Mouse (Mus musculus) liver, embryonic 13.5 days (tissue): ENCODE data around the gene Cpe. TPM values are rescaled to one million over a fixed set of nuclear protein-coding genes. Genes with fewer than 3 reads are reported as not detected.

ENCODE experiments used
- ATAC-seq: fragments of 200-750 bp; cut with Nextera tagmentation; 2 replicates; pipeline ENCODE4 v1.8.0; 2017; ENCODE audit warnings: low read depth, mild to moderate bottlenecking, moderate number of reproducible peaks, moderate library complexity
- DNase-seq: peaks from one replicate; pipeline ENCODE4 v3.0.0; 2022
- H3K27ac ChIP-seq: fragments of 300-500 bp; sonication (generic); 2 replicates; pipeline ENCODE4 v1.5.1; 2015; ENCODE audit warnings: moderate library complexity, mild to moderate bottlenecking, inconsistent platforms
- H3K27me3 ChIP-seq: fragments of 300-500 bp; sonication (generic); 2 replicates; pipeline ENCODE4 v1.6.1; 2015; ENCODE audit warnings: mild to moderate bottlenecking, inconsistent platforms
- H3K36me3 ChIP-seq: fragments of 300-500 bp; sonication (generic); 2 replicates; pipeline ENCODE4 v1.6.1; 2015; ENCODE audit warnings: mild to moderate bottlenecking, inconsistent platforms
- H3K4me1 ChIP-seq: fragments of 300-500 bp; sonication (generic); replicated peaks from 2 replicates; pipeline ENCODE4 v1.6.1; 2015; ENCODE audit warnings: inconsistent platforms
- H3K4me2 ChIP-seq: fragments of 300-500 bp; sonication (generic); 2 replicates; pipeline ENCODE4 v1.6.1; 2015; ENCODE audit warnings: inconsistent platforms, mild to moderate bottlenecking, moderate library complexity
- H3K4me3 ChIP-seq: fragments of 300-500 bp; sonication (generic); replicated peaks from 2 replicates; pipeline ENCODE4 v1.5.1; 2015; ENCODE audit warnings: mild to moderate bottlenecking, inconsistent platforms
- H3K9ac ChIP-seq: fragments of 300-500 bp; sonication (generic); 2 replicates; pipeline ENCODE4 v1.6.1; 2015; ENCODE audit warnings: mild to moderate bottlenecking, inconsistent platforms
- H3K9me3 ChIP-seq: fragments of 300-500 bp; sonication (generic); replicated peaks from 2 replicates; pipeline ENCODE4 v1.6.1; 2016; ENCODE audit warnings: inconsistent platforms
- WGBS: fragments of 180-500 bp; shearing (Covaris S2); methylation state at CpG from one replicate; pipeline ENCODE4 v1.1.7; 2015; ENCODE audit not compliant: insufficient replicate concordance; 5-methylcytosine and 5-hydroxymethylcytosine counted together
- polyA plus RNA-seq: library from polyadenylated mRNA; unstranded; fragments of >200 nt; fragmentation: Nextera tagmentation; extraction: Ambion mirVana; gene quantifications from 2 replicates; pipeline ENCODE4 v1.2.1, GENCODE M21; 2015

Cpe gene
- polyA plus RNA-seq, 1 experiment from 2014 or later: 5.0 TPM

GRCm38 (mm10) chr8:64712499-64712898, 19.6 kb upstream of the Cpe start:
- no peak overlapping the region for H3K4me3 ChIP-seq
- H3K4me2 ChIP-seq: no peak overlapping the region
- ATAC-seq (no peak), DNase-seq (no peak)
- H3K36me3 ChIP-seq: peaks cover 8% of the 10 kb centered on the region
- H3K9ac ChIP-seq: no peak overlapping the region
- H3K9me3 ChIP-seq: no peaks in the 10 kb centered on the region
- H3K27me3 ChIP-seq: no peaks in the 10 kb centered on the region
- 0 out of 2 replicates have a peak, but pooled peaks cover 2% of the 10 kb centered on the region for H3K4me1 ChIP-seq
- no peak overlapping the region for H3K27ac ChIP-seq
- WGBS: 73% methylated on average over 7 of the region's 7 CpGs

DNA sequence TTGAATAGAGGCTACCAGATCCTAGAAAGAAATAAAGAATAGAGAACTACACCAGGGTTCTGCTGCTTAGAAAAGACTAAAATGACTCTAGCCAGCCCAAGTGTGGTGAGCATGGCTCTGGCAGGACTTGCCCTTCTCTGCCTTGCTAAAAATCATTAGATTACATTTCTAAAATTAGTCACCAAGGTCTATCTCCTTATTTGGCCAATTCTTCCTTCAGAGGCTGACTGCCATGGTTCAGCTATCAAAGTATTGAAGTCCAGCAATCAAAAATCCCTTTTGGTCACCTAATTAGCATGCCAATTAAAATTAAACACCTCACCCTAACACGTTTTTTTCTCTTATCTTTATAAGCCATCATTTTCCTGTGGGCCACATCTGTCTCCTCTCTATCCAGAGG, 18.7 kb upstream of the Cpe start:
- no peak for ATAC-seq
- no peak overlapping the region for H3K4me3 ChIP-seq

DNA sequence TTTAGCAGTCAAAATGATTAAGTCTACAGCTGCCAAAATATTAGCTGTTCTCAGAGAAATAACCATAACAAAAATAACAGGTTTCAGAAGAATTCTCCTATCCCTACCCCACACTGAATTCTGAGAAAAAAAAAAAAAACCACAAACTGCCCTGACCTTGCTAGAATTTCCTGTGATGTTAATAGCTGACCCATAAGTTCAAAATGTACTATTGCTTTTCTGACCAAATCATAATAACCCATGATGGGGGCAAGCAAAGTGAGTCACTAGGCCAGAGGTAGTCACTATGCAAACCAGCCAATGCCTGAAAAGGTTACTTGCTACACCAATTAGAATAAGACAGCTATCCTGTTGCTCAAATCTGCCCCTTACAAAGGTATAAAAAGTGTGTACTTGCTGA, 14.6 kb upstream of the Cpe start:
- no peak for ATAC-seq
- H3K4me3 ChIP-seq: no peak overlapping the region
- H3K27ac ChIP-seq: no peak overlapping the region
- H3K4me1 ChIP-seq: 0 out of 2 replicates have a peak, but pooled peaks cover 2% of the 10 kb centered on the region
- H3K4me2 ChIP-seq: no peak overlapping the region
- no peaks in the 10 kb centered on the region for H3K9me3 ChIP-seq
- no peaks in the 10 kb centered on the region for H3K36me3 ChIP-seq
- H3K9ac ChIP-seq: no peak overlapping the region
- H3K27me3 ChIP-seq: no peaks in the 10 kb centered on the region
- DNase-seq: no peak

More for the DNA sequence above, 18.7 kb upstream of the Cpe start:
- H3K4me1 ChIP-seq: 0 out of 2 replicates have a peak, but pooled peaks cover 2% of the 10 kb centered on the region
- H3K27me3 ChIP-seq: no peaks in the 10 kb centered on the region
- H3K9me3 ChIP-seq: no peaks in the 10 kb centered on the region
- H3K27ac ChIP-seq: no peak overlapping the region
- no peak overlapping the region for H3K9ac ChIP-seq
- no peak for DNase-seq
- peaks cover 2% of the 10 kb centered on the region for H3K36me3 ChIP-seq
- no peak overlapping the region for H3K4me2 ChIP-seq
- 14% methylated on average over 1 of the region's 1 CpGs for WGBS

GRCm38 (mm10) chr8:64703191-64703590, 10.3 kb upstream of the Cpe start:
- ATAC-seq: no peak
- Histone ChIP-seq H3K4me1 (no peaks in the 10 kb centered on the region), H3K9me3 (no peaks in the 10 kb centered on the region), H3K27ac (no peak overlapping the region), H3K36me3 (no peaks in the 10 kb centered on the region), H3K9ac (no peak overlapping the region), H3K27me3 (no peaks in the 10 kb centered on the region), H3K4me3 (no peak overlapping the region), H3K4me2 (no peak overlapping the region)
- DNase-seq: no peak
- 53% methylated on average over 1 of the region's 1 CpGs for WGBS

DNA sequence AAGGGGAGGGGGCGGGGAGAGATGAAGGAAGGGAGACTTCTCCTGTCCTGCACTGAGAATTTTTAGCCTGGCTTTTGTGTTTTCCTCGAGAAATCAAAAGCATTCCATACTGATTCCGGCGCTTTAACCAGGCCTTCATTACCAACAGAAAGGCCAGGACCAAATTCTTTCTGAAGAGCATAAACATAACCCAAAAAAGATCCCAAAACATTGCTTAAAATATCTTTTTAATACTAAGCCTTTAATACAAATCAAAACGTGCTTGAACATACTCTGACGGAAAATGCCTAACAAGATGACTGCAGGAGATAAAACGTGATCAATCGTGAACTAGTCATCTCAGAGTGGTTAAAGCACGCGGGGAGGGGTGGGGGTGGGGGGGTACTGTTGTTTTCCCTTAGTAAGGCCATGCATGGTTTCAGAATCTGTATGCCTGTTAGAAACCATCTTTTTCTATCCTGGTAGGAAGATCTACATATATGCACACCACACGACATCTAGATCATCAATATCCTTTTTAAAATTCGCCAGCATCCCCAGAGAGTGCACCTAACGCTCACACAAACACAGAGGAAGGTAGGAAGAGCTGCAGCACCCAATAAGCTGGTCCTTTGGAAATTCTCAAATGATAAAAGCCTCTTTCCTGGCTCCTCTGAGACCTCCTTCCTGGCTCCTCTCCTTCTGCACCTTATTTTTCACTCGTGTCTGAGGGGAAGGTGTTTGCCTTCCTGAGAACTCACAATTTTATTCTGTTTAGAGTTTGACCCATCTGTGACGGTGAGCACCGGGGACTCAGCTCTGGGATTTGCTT, 1.1 kb downstream of the Cpe start:
- H3K9ac ChIP-seq: no peak overlapping the region
- H3K9me3 ChIP-seq: no peaks in the 10 kb centered on the region
- WGBS: 12% methylated on average over 16 of the region's 16 CpGs
- peaks cover 33% of the 10 kb centered on the region for H3K27me3 ChIP-seq
- no peaks in the 10 kb centered on the region for H3K36me3 ChIP-seq
- ATAC-seq (no peak), DNase-seq (no peak)
- no peak overlapping the region for H3K27ac ChIP-seq
- H3K4me2 ChIP-seq: peak overlapping the region; percentile 63
- peak overlapping the region; percentile 43 for H3K4me3 ChIP-seq
- no peaks in the 10 kb centered on the region for H3K4me1 ChIP-seq

DNA sequence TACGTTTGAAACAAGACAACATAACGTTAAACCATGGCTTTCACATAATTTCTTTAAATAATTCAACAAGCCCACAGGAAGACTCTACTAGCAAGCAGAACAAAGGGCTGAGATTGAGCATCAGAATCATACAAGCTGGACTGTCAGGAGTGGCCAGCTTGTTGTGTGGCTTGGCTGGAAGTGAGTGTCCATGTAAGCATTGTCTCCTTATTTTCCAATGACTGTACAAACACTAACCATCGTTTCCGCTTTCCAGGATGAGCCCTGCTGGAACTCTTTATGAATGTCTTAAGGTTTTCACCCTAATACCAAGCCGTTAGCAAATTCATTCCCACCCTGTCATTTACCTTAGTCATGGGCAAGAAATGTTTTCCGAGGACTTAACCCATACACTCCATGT, 2.0 kb downstream of the Cpe start:
- no peak overlapping the region for H3K27ac ChIP-seq

DNA sequence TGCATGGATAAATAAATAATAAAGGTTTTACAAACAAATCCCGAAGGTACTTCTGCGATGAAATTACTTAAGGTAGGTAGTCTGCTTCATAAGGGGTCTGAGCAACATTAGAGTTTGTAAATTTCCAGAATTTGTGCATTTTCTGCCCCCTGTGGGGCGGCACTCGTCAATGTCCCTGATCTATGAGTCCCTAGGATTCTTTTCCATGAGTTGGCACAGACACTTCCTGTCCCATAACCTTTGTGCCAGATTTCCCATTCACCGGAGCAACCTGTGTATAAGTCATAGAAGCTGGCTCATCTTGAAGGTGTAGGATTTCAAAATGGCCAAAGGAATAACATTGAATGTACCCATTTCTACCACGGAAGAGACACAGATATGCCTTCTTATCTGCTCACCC, 2.5 kb downstream of the Cpe start:
- Histone ChIP-seq H3K4me1 (no peaks in the 10 kb centered on the region), H3K9ac (no peak overlapping the region), H3K9me3 (no peaks in the 10 kb centered on the region), H3K27me3 (peaks cover 33% of the 10 kb centered on the region), H3K27ac (no peak overlapping the region), H3K4me2 (no peak overlapping the region), H3K36me3 (no peaks in the 10 kb centered on the region), H3K4me3 (no peak overlapping the region)
- DNase-seq (no peak), ATAC-seq (no peak)
- WGBS: 65% methylated on average over 6 of the region's 6 CpGs

More for the DNA sequence above, 2.0 kb downstream of the Cpe start:
- Histone ChIP-seq H3K36me3 (no peaks in the 10 kb centered on the region), H3K9me3 (no peaks in the 10 kb centered on the region), H3K9ac (no peak overlapping the region), H3K4me1 (no peaks in the 10 kb centered on the region), H3K4me3 (no peak overlapping the region), H3K27me3 (peaks cover 33% of the 10 kb centered on the region), H3K4me2 (no peak overlapping the region)
- DNase-seq: no peak
- WGBS: 69% methylated on average over 6 of the region's 6 CpGs
- ATAC-seq: no peak

DNA sequence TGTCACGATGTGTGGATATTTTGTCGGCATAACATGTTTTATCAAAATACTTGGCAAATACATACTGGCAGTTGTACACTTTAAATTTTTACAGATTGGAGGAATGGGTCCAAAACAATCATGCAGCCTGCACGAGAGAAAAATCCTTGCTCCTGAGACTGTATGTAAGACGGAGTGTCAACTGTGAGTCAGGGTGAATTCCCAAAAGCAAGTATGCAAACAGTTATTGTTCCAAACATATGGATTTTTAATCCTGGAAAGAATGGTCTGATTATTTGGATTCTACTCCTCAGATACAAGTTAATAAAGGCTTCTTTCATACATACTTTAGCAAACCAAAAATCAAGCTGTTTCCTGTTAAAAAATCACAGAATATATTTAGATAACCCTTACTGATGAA, 4.1 kb downstream of the Cpe start:
- no peak overlapping the region for H3K4me2 ChIP-seq
- H3K36me3 ChIP-seq: no peaks in the 10 kb centered on the region
- no peak overlapping the region for H3K27ac ChIP-seq
- DNase-seq: no peak
- ATAC-seq: no peak
- H3K27me3 ChIP-seq: peaks cover 24% of the 10 kb centered on the region
- 65% methylated on average over 4 of the region's 4 CpGs for WGBS
- H3K9ac ChIP-seq: no peak overlapping the region
- H3K9me3 ChIP-seq: no peaks in the 10 kb centered on the region
- no peaks in the 10 kb centered on the region for H3K4me1 ChIP-seq
- no peak overlapping the region for H3K4me3 ChIP-seq

GRCm38 (mm10) chr8:64688161-64688560, 4.7 kb downstream of the Cpe start:
- H3K27ac ChIP-seq: no peak overlapping the region
- no peak overlapping the region for H3K4me3 ChIP-seq
- H3K9ac ChIP-seq: no peak overlapping the region
- H3K4me2 ChIP-seq: no peak overlapping the region
- H3K27me3 ChIP-seq: peaks cover 18% of the 10 kb centered on the region
- no peak for DNase-seq
- H3K36me3 ChIP-seq: no peaks in the 10 kb centered on the region
- no peaks in the 10 kb centered on the region for H3K4me1 ChIP-seq
- ATAC-seq: no peak
- no peaks in the 10 kb centered on the region for H3K9me3 ChIP-seq
- WGBS: 65% methylated on average over 3 of the region's 3 CpGs

- H3K9me3 ChIP-seq: no peaks in the 10 kb centered on the region
- WGBS: 83% methylated on average over 3 of the region's 3 CpGs
- no peak for ATAC-seq
- no peak for DNase-seq
- no peak overlapping the region for H3K4me2 ChIP-seq
- no peak overlapping the region for H3K4me3 ChIP-seq
- H3K27ac ChIP-seq: no peak overlapping the region
- no peak overlapping the region for H3K9ac ChIP-seq
- no peaks in the 10 kb centered on the region for H3K4me1 ChIP-seq
- no peaks in the 10 kb centered on the region for H3K36me3 ChIP-seq
- H3K27me3 ChIP-seq: no peaks in the 10 kb centered on the region
Observed at GRCm38 (mm10) chr8:64682501-64682900, 10.4 kb downstream of the Cpe start.

DNA sequence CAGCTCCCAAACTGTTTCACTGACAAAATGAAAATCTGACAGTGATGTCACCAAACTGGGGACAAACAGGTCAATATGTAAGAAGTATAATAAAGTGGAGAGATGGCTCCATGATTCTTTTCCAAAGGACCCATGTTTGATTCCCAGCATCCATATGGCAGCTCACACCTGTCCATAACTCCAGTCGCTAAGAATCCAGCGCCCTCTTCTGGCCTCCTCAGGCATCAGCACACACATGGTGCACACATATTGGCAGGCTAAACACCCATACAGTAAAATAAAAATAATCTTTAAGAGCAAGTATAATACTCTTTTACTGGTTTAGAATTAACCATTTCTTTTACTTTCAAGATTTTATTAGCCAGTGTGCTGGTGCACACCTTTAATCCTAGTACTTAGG, 16.5 kb downstream of the Cpe start:
- no peak overlapping the region for H3K9ac ChIP-seq
- no peak overlapping the region for H3K4me2 ChIP-seq
- no peaks in the 10 kb centered on the region for H3K36me3 ChIP-seq
- H3K9me3 ChIP-seq: no peaks in the 10 kb centered on the region
- H3K4me3 ChIP-seq: no peak overlapping the region
- no peak overlapping the region for H3K27ac ChIP-seq
- no peaks in the 10 kb centered on the region for H3K4me1 ChIP-seq
- no peak for DNase-seq
- no peaks in the 10 kb centered on the region for H3K27me3 ChIP-seq
- WGBS: 47% methylated on average over 2 of the region's 2 CpGs
- ATAC-seq: no peak

DNA sequence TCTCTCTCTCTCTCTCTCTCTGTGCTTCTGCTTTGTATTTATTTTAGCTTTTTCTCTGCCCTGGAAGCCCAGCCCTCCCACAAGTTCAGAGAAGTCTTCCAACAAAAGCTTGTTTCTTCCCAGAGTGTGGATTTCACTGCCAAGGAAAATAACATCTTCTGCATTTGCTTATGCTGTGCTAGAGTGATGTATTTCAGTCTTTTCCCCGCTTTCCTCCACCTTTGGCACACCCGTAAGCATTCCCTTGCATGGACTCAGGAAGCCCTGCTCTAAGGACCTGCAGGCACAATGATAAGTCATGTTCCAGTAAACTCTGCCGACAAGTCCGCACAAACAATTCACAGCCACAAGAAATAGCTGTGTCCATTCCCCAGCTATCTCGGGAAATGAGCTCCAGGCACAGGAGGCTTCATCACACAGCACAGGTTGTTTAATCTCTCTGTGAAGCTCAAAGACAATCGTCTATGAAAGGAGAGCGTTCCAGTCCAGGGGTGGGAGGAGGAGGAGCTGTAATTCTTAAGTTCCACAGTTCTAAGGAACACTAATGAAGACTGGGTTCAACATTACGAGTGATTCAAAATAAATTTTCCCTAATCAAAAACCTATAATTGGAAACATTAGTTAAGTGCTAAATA, 17.8 kb downstream of the Cpe start:
- ATAC-seq: no peak
- Histone ChIP-seq H3K27me3 (no peaks in the 10 kb centered on the region), H3K4me3 (no peak overlapping the region), H3K4me1 (no peaks in the 10 kb centered on the region), H3K9me3 (no peaks in the 10 kb centered on the region), H3K4me2 (no peak overlapping the region), H3K36me3 (no peaks in the 10 kb centered on the region), H3K27ac (no peak overlapping the region), H3K9ac (no peak overlapping the region)
- 66% methylated on average over 8 of the region's 8 CpGs for WGBS
- no peak for DNase-seq
